Mouse (Mus musculus): ENCODE results near the gene Gba2.
"Not testable (repeated sequence)": the region's sequence is repeated elsewhere in the genome, so short reads cannot be mapped to it uniquely, and the experiment has no call there.

The Gba2 gene

DNA sequence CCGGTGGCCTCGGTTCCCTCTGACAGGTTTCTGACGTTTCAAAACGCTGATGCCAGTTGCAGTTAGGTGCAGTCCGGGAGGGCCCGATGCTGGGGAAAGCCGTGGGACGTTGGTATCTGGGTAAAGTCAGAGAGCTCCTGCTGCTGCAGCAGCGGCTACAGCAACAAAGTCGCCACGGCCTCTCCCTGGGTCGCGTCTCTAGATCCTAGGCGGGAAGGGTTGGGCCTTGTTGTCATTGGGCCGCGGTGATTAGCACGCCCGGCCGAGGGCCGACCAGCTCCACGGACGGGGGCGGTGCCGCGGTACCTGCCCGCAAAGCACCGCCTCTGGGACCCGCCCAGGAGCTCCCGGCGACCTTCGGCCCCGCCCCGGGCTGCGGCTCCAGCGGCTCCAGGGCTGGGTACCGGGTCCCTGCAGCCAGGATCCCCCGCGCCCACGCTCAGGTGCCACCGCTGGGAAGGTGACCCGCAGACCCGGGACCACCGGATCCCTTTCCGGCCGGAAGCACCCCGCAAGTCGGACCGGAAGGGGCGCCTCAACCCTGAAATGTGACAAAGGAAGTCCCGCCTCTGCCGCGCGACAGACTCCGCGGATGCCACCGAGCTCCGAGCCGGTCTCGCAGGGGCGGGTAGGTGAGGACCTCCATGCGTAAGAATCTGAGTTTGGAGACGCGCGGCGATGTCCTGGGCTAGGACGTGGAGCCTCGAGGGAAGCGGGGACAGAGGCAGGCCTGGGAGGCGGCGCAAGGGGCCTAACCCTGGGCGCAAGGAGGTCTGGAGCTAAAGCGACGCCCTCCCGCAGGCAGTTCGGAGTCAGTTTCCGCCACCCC lies at the start of gene Gba2, which contains the start of gene Rgp1:
Gene Gba2, minus strand, starts transcription at position 498 of the 829 bp plus-strand sequence.
Gene Rgp1, plus strand, starts transcription at position 340 of the 829 bp plus-strand sequence.
- peak; percentile 89 for DNase-seq (ENCODE audit: low spot score in 2 of 2)

DNA sequence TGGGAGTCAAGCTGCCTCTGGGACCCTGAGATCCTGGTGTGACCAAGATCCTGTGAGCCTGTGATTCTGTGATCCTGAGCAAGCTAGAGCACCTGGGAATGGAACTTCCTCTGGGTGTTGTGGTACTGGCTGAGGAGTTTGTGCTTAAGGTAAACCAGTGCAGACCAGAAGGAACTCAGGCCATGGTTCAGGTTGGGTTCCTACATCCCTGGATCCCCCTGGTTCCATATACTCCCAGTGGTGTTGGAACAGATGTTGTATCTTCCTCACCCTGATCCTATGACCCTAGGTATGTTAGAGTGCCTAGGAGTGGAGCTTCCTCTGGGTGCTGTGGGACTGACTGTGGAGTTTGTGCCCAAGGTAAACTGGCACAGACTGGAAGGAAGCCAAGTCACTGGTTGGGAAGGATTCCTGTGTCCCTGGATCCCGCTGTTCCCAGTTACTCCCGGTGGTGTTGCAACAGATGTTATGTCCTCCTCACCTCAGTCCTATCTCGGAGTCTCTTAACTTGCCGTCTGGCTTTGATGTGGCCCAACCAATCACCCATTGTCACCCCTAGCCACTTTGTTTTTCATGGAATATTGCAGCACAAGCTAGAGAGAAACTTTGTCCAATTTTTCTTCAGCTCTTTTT lies 41.6 kb upstream of the Gba2 start:
- peak in 1 of 2 experiments; percentile 18 for DNase-seq (ENCODE audit: low spot score in 2 of 2)

DNA sequence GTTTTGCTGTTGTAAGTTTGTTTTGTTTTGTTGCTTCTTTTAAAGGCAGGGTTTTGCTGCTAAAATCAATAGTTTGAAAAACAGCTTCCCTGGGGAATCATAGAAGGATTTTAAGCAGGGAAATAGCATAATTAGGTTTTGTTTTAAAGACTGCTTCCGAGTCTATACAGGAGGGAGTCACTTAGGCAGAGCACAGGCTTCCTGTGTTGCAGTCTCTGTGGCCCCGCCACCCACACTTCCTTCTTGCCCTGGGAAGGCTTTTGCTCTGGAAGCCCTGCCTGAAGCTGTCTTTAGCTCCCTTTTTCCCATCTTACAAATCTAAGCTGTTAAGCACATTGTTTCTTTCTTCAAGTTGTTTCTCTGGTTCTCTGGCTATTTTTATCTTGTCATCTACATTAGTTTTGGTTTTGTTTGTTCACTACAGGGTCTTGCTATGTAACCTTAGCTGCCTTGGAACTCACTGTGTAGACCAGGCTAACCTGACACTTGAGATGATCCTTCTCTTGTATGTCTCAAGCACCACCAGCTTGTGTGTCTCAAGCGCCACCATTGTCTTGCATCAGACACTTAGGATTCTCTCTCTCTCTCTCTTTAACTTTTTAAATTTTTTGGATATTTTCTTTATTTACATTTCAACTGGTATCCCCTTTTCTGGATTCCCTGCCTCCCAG lies 34.5 kb upstream of the Gba2 start:
- DNase-seq (ENCODE audit: low spot score in 2 of 2) = peak in 1 of 2 experiments; percentile 15

DNA sequence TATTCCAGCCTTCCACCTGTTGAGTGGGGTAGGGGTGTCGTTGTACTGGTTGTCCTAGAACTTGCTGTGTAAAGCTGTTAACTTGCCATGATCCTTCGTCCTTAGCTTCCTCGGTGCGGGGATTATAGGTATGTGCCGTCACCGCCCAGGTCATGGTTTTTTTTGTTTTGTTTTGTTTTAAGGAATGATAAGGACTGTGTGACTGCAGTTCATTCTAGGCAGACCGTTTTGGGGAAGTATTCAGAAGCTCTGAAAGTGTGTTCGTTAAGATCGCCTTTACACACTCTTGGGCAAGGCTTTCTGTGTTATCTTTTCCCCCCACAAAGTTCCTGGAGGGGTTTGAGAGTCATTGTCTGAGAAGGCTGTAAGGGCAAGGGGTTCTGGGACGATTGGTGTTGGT lies 33.9 kb upstream of the Gba2 start:
- DNase-seq (ENCODE audit: low spot score in 2 of 2) = peak in 1 of 2 experiments; percentile 8

DNA sequence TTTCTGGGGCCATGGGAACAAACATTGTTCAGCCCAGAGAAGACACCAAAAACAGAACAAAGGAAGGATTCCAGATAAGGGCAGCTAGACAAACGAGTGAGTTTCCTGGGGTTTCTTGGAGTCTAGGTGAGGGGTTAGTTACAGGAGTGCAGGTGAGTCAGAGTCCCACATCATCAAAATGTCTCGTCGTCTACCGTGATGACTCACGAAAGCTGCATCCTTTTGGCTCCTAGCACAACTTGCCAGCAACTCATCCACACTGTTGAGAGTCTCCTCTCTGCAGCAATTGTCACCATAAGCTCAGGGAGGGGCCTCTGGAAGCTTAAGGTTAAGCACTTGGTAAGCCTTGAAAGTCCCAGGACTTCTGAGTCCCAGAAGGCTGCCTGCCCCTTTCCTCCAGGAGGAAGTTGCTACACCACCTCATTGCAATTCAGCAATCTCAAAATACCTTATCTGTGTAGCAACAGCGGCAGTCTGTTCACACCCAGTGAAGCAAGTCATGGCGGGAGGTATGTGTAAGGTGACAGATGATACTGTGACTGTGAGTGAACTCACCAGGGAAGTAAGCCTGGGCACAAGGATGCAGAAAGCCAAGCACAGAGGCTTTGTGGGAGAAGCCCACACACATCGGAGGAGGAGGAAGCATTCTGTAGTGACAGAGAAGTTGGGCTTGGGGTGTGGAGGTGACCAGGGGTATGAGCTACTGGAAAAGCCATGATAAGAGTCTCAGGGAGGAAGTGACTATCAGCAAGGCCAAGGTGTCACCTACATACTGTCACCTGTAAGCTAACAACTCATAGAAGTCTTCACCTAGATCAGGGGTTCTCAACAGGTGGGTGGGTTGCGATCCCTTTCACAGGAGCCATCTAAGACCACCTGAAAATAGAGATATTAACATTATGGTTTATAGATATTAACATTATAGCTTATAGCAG lies 26.3 kb upstream of the Gba2 start:
- DNase-seq (ENCODE audit: low spot score in 2 of 2) = peak in 1 of 2 experiments; percentile 19

DNA sequence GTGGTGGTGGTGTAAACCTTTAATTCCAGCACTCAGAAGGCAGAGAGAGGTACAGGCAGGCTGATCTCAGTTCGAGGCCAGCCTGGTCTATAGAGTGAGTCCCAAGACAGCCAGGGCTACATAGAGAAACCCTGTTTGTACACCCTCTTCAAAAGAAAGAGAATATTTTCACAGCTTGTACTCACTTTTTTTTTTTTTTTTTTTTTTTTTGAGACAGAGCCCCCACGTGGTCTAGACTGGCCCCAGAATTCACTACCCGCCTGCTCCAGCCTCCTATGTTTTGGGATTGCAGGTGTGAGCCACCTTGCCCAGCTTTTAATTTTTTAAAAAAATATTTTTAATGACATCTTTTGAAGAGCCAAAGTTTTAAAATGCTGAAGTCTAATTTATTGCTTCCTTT lies 25.4 kb upstream of the Gba2 start:
- DNase-seq (ENCODE audit: low spot score in 2 of 2) = peak in 1 of 2 experiments; percentile 5

DNA sequence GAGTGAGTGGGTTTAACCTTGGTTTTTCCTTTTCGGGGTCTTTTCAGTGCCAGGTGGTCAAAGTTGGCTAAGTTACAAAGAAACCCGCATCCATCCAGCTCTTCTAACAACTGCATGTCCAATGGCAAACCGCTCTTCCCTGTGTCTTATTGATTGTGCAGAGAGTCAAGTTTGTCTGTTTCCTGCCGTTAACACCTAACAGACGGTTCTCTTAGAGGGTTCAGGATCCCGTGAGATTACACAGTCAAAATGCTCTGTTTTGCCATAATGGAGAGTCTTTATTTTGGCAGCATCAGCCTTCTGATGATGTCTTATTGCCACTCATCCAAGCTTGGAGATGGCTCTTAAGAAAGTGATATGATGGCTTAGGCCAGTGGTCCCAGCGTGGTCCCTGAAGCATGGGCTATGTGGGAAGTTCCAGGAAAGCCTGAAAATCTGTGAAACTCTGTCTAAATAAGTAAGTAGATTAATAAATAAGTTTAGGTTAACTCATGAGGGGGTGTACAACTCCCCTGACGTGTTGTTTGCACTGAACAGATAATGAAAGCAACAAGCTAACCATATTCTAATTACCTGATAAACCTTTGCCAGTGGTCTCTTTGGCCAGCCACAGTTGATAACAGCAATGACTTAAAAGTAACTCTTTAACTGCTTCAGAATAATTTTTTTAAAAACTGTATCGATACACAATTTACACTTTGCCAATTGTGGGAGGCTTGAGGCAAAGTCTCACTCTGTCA lies 21.7 kb upstream of the Gba2 start:
- DNase-seq (ENCODE audit: low spot score in 2 of 2) = peak in 1 of 2 experiments; percentile 6

DNA sequence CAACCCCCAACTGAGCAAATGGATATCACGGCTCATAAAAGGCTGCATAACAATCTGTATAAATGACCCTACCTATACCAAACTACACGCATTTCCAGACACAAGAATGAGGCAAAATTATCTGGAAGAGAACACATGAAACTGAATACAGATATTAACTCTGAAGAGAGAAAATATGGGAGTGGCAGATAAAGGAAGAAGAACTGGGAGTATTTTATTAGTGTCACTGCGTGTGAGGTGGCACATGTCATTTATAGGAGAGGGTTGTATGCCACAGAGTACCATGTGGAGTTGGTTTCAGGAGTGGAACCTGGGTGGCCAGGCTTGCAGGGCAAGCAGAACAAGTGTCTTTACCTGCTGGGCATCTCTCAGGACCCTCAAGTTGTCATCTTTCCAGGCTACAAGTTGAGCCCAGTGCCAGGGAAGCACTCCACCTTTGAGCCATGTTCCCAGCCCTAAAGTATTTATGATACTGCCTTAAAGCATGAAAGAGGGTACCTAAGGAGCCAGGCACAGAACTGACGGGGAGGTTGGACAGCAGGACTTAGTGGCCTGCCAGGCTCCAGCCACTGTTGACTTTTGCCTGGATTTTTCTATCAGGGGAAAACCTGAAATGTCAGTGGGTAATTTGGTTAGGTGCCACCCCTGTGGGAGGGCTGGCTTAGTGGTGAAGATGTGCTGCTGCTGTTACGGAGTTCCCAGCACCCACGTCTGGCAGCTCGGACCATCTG lies 20.1 kb upstream of the Gba2 start:
- DNase-seq (ENCODE audit: low spot score in 2 of 2) = peak in 1 of 2 experiments; percentile 4

DNA sequence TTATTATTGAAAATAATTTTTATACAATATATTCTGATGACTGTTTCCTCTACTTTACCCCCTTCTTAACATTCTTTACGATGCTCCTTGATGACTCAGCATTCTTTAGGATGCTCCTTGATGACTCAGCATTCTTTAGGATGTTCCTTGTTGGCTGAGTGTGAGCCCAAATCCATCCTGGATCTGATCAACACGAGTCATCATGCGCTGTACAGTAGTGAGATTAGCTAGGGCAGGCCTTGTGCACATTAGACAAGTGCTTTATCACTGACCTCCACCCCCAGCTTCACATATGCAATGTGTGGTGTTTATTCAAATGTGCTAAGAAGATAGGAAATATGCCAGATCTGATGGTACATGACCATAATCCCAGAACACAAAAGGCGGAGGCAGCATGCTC lies 19.5 kb upstream of the Gba2 start:
- DNase-seq (ENCODE audit: low spot score in 2 of 2) = peak in 1 of 2 experiments; percentile 5

DNA sequence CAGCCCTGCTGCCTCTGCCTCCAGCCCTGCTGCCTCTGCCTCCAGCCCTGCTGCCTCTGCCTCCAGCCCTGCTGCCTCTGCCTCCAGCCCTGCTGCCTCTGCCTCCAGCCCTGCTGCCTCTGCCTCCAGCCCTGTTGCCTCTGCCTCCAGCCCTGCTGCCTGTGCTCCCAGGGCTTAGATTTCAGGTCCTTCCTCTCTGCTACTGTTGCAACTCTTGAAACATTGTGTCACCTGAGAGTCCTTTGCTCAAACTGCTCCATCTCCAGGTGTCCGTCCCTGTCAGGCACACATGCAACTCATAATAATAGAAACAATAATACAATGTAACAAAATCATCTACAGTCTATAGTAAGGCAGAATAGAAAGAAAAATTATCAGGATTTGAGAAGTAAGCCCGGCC lies 17.9 kb upstream of the Gba2 start:
- DNase-seq (ENCODE audit: low spot score in 2 of 2) = not testable (repeated sequence)

DNA sequence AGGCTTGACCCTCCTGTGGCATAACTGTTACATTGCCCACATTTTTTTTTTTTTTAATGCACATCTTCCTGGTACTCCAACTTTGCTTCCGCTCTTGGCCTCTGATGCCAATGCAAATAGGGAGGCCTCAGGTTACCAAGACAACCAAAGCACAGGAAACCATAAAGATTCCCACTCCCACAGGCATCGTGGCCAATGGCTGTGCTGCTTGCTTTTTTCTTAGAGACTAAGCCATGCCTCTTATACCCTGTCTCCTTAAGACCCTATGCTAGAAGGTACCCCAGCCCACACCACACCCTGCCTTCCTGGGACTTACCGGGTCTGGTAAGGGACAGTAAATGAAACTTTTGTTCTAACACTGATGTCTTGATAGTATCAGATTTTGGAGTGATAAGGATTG lies 14.8 kb upstream of the Gba2 start:
- peak in 1 of 2 experiments; percentile 28 for DNase-seq (ENCODE audit: low spot score in 2 of 2)

DNA sequence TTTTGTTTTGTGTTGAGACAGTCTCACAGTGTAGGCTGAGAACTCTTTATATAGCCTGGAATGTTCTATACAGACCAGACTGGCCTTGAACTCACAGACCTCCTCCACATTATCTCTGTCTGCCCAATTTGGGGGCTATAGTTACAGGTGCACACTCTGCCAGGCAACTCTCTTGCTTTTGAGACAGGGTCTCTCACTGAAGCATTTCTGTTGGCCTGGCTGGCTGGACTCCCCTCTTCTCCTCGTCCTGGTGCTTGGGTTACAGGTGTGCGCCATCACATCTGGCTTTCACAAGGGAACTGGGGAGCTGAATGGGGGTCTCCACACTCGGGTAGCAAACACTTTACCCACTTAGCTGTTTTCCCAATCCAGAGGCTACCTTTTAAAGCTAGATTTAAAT lies 13.3 kb upstream of the Gba2 start:
- no peak for DNase-seq (ENCODE audit: low spot score in 2 of 2)

DNA sequence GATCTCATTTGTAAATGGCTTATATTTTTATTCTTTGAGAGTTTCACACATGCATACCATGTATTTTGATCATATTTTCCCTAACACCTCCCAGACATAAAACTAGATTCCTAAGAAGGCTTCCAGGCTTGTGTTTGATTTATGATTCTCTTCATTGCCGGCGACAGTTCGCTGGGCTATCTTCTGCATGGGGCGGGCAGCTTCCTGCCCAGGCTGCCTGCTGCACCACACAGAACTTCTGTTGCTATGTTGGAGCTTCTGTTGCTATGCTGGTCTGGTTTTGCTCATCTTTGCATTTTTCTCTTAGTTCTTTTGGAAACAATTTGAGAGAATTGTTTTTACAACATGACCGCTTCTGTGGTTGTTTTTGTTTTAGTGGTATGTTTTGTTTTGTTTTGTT lies 12.9 kb upstream of the Gba2 start:
- DNase-seq (ENCODE audit: low spot score in 2 of 2) = peak; percentile 35 to 57

DNA sequence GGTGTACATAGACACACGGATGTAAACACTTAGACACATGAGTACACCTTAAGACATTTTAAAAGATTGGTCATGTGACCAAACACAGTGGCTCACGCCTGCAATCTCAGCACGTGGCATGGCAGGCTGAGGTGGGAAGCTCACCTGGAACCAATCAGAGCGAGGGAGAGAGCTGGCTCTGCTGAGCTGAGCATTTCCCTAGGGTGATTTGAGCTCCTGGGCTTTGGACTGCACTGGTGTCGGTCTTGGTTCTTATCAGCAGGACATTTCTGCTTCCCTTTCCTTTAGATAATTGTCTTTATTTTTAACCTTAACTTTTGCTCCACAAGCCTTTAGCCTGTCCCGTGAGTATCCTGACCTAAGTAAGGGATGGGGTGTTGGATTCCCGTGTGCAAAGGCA lies 9.0 kb upstream of the Gba2 start:
- no peak for DNase-seq (ENCODE audit: low spot score in 2 of 2)

DNA sequence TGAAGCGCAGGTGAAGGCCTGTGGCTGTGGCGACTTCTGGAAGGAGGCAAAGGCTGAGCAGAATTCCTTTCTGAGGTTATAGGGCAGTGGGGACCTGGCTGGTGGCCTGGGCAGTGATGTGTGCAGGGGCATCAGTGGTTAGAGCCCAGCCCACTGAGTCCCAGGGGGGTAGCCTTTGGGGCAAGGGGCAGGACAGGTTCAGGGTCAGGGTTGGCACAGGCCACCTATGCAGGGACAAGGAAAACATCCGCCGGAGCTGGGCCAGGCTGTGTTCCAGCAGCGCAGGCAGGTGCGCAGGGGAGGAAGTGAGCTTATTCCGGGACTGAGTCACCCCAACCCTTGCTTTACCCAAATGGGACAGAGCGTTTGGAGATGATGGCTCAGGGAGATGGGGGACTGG lies 7.7 kb upstream of the Gba2 start:
- peak; percentile 27 to 28 for DNase-seq (ENCODE audit: low spot score in 2 of 2)

DNA sequence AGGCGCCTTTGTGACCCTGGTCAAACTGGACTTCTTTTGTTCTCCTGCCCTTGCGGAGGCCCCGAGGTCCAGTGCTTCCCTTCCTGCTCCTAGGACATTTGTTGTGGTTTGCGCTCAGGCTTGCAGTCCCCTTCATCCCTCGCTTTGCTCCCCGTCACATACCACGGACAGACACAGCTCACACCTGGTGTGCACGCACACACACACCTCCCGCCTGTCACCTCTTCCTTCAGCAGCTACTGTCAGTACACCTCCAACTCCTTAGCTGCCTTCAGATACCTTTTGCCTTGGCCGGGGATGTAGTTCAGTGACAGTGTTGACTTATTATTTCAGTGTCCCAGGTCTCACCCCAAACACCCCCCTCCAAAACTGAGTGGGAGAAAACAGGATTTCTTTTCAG lies 7.0 kb upstream of the Gba2 start:
- no peak for DNase-seq (ENCODE audit: low spot score in 2 of 2)

DNA sequence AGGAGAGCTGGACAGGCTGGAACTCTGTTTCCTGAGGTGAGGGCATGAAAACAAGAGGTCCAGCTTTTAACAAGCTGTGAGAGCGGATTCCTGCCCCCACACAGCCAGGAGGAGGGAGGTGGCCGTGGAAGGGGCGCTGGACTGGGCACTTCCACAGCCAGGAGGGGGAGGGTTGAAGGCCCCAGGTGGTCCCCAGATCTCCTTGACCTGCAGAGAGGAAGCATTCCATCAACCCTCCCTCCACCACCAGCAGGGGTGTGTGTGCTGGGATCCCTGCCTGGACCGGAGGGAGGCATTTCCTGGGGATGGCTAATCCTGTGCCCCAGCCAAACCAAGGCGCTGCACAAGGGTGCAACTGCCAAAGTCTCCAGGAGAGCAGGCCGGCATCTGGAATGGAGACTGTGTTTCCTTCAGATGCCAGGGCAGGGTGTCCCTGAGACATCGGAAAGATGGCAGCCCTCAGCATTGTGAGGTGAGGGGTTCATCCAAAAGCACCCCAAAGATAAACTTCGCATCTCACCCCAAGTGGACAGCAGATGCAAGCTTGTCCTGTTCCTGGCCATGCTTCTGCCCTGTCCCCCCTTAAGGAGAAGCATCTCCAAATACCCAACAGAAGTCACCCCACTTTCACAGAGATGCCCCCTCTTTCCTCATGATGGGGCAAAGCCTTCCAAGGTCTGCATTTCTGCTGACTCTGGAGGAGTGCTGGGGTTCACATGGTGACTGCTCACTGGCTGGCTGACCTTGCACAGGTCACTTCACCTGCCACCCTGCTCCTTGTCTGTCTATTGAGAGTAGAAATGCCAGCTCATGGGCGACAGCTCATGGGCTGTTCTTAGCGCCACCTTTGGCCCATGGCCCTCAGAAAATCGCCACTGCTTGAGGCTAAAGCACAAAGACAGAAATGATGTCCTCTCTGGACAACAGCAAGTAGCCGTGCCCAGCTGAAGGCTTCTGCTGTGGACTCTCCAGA lies 6.1 kb upstream of the Gba2 start, which contains the start of gene Msmp:
Gene Msmp, minus strand, starts transcription at position 51 of the 973 bp plus-strand sequence.
- DNase-seq (ENCODE audit: low spot score in 2 of 2) = peak in 1 of 2 experiments; percentile 25

DNA sequence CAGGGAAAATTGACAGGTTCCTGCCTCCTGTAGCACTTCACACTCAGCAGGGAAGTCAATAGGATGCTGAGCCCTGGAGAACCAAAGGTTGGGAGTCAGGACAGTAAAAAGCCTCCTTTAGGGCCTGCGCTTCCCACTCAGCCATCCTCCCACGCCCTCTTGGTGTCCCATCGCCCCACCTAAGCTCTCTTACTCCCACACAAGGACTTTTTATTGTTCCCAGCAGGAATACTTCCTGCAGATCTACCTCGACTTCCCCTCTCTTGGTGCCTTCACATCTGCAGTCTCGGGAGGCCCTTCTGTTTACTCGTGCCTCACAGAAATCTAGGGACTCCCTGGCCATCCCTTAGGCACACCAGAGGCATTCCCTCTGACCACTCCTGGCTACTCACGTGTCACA lies 4.7 kb upstream of the Gba2 start:
- peak in 1 of 2 experiments; percentile 23 for DNase-seq (ENCODE audit: low spot score in 2 of 2)

DNA sequence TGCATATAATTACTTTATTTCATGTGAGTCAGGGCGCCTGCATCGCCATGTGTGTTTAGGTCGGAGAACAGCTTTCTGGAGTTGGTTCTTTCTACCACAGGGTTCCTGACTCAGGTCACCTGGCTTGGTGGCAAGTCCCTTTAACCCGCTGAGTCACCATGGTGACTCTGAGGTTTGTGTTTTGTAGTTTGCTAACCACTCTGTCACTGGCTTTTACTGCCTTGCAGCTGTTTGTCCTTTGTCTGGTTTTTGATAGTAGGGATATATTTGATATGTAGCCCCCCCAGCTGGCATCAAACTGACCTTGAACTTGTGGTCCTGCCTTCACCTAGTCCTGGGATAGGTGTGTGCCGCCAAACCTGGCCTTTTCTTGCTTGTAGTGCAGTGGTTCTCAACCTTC lies 3.6 kb upstream of the Gba2 start:
- peak in 1 of 2 experiments; percentile 22 for DNase-seq (ENCODE audit: low spot score in 2 of 2)
